Mouse (Mus musculus) liver, embryonic 13.5 days (tissue): Measurements from ENCODE around the gene Vmn1r214. TPM values are rescaled to one million over a fixed set of nuclear protein-coding genes. Genes with fewer than 3 reads are reported as not detected.

Experiments used
- polyA plus RNA-seq: library from polyadenylated mRNA; unstranded; fragments of >200 nt; fragmentation: Nextera tagmentation; extraction: Ambion mirVana; gene quantifications from 2 replicates; pipeline ENCODE4 v1.2.1, GENCODE M21; 2015

Vmn1r214 gene
- polyA plus RNA-seq, 1 experiment from 2014 or later: not detected

Other genes starting within 250 kb of the Vmn1r214 start
- not detected in 2 replicates for gene Vmn1r209, start 220.7 kb upstream of the Vmn1r214 start, polyA plus RNA-seq
- not detected in 2 replicates for gene Vmn1r210, start 199.1 kb upstream of the Vmn1r214 start, polyA plus RNA-seq
- not detected in 2 replicates for gene Vmn1r211, start 172.9 kb upstream of the Vmn1r214 start, polyA plus RNA-seq
- not detected in 2 replicates for gene Vmn1r212, start 146.2 kb upstream of the Vmn1r214 start, polyA plus RNA-seq
- gene Vmn1r213, start 22.8 kb upstream of the Vmn1r214 start, polyA plus RNA-seq: not detected in 2 replicates
- not detected in 2 replicates for gene Vmn1r215, start 37.6 kb downstream of the Vmn1r214 start, polyA plus RNA-seq
- gene Vmn1r217, start 87.8 kb downstream of the Vmn1r214 start, polyA plus RNA-seq: not detected in 2 replicates
- not detected in 2 replicates for gene Vmn1r218, start 102.7 kb downstream of the Vmn1r214 start, polyA plus RNA-seq
- not detected in 2 replicates for gene Vmn1r219, start 128.9 kb downstream of the Vmn1r214 start, polyA plus RNA-seq
- not detected in 2 replicates for gene Vmn1r220, start 157.6 kb downstream of the Vmn1r214 start, polyA plus RNA-seq
- not detected in 2 replicates for gene Vmn1r221, start 183.7 kb downstream of the Vmn1r214 start, polyA plus RNA-seq
- not detected in 2 replicates for gene Vmn1r222, start 205.5 kb downstream of the Vmn1r214 start, polyA plus RNA-seq
- gene Vmn1r223, start 216.7 kb downstream of the Vmn1r214 start, polyA plus RNA-seq: not detected in 2 replicates